Mouse (Mus musculus): Measurements from ENCODE around the gene Dcxr.
"Not testable (repeated sequence)": the region's sequence is repeated elsewhere in the genome, so short reads cannot be mapped to it uniquely, and the experiment has no call there.

The Dcxr gene

DNA sequence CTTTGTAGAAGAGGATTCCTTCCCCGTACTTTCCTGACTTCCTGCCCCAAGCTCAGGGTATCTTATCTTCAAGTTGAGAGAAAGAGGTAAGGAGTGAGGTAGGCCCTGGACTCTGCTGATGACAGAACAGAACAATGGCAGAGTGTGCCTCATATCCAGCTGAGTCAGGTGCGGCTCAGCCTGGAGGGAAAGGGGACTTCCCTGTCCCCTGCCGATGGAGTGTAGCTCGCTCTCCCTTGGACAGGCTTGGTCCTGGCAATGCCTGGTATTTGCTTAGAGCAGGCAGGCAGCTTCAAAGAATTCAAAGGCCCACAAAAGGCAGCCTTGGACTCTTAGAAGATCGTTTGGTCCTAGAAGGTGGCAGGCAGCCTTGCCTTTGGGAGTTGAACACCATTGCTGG lies 21.0 kb downstream of the Dcxr start:
- DNase-seq = no peak

DNA sequence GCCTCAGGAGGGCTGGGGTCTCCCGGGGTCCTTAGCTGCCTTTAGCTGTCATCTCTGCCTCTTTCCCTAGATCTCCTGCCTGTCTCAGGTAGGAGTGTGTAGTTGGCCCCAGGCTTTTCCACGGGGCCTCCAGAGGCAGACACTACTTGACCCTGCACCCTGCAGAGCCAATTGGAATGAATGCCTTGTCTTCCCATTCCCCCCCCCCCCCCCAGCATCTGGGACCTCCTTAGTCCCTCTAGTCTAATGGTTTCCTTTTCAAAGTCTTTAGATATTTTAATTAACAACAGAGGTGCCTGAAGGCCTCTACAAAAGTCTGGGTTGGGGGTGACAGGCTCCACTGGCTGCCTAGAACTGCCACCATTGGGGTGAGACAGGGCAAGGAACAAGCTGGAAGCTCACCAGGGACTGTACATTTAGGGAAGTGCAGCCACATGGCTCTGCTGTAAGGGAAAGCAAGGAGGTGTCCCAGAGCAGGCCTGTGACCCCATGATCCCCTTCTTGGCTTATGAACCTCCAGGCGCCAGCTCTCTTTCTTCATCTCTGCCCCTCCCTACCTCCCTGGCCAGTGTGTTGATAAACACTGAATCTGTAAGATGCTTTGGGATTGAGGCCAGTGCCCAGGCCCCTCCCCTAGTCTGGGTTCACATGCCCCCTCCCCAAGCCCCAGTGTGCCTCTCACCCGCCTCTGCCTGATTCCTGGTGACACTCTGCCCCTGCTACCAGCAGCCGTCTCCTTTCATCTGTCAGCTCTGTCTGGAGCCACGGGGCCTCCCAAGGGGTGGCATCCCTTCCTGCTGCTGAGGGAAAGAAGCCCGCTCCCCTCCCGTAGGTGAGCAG lies 22.4 kb downstream of the Dcxr start:
- DNase-seq = no peak

DNA sequence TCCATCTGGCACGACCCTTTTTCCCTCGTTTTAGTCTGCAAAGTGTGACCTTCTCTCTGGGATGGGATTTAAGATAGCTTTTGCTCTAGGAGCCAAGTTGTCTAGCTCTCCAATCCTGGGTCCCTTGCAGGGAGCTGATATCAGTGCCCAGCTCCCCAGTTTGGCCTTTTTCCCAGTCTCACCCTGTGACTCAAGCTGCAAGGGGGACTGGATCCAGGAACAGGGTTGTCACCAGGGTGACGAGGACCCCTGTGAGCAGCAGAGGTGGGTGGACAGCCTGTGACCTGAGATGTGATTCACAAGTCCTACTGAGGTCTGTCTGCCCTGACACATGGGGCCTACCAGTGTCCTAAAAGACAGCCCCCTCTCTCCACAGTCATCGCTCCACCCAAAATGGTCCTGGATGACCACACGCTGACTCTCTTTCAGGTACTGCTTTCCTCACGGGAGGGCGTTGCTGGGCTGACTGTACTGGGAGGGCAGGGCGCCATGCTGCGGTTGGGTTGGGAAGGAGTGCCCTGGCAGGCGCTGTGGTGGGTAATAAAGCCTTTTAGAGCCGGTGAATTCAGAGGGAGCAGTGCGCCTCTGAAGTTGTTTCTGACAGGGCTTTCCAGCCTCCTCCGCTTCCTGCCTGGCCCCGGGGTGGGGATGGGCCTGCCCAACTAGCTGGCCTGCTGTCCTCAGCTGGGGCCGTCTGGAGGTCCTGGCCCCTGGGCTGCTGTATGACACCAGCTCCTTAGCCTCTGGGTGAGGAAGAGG lies 23.2 kb downstream of the Dcxr start:
- DNase-seq = no peak

DNA sequence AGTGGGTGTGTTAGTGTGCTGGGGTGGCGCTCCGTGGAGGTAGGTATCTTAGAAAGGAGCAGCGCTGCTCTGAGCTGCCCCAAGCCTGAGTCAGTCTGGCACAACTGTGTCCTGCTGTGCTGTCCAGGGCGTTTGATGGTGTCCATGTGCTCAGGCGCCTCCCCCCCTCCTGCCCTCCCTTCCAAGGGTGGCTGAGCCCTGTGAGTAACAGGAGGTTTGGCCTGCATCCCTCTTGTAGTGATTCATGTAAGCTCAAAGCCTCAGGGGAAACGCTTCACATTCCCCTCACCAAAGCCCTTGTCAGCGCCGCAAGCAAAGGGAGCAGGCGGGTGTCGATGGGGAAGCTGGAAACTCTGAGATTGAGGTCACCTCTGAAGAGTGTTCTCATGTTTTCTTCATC lies 29.3 kb downstream of the Dcxr start:
- no peak for DNase-seq

DNA sequence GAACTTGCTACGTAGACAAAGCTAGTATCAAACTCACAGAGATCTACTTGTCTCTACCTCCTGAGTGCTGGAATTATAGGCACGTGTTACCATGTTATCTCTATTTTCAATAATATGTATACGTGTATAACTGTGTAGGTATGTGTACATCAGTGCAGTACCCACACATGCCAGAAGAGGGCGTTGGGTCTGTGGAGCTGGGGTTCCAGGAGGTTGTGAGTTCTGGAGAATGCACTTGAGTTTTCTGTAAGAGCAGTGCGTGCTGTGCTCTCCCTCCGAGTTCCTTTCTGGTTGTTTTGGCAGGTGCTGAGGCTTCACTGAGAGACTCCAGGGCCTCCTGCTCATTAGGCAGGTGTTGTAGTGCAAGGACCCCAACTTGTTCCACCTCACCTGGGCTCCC lies 30.5 kb downstream of the Dcxr start:
- no peak for DNase-seq

DNA sequence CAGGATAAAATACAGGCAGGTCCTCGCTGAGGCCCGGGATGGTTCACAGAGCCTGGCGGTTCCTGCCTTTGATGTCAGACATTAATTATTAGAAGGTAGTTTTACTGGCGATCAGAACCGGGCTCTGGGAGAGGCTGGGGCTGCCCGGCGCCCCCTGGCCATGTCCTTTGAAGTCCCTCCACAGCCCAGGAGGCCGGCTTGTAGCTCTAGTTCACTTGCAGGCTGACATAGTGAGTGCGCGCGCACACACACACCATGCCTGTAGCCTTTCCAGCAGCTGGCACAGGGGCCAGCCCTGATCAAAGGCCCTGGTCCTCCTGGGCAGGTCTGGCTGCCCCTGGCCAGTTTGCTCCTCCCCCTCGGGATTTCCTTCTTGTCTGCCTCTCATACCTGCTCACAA lies 31.4 kb downstream of the Dcxr start:
- DNase-seq = no peak

DNA sequence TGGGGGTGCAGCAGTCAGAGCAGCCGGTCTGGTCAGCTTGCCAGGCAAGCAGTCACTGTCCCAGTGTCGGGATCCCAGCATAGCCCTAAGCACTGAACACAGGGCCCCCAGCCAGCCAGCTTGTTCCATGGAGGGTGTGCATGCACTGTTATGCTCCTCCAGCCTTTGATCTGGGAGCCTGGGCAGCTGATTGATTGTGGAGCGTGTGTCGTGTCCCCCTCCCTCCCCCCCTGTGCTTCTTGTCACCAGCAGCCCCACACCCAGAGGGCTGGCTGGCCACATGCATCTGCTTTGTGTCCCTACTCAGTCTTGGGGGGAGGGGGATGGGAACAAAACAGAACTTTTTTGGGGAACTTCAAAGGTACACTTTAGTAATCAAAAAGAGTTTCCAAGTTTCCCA lies 31.9 kb downstream of the Dcxr start:
- no peak for DNase-seq

DNA sequence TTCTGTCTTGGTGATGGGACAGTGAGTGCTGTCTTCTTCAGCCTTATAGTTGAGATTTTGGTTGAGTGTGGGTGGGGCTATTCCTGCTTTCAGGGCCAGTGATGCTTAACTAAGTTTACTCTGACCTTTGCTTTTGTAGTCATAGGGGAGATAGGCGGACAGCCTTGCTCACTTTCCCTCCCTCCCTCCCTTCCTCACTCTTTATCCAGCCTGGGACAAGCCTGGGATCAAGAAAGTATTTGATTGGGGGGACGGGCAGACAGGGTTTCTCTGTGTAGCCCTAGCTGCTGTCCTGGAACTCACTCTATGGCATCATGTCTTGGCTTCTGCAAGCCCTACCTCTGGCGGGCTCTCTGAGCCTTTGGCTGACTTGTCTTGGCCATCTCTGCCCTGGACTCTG lies 33.6 kb downstream of the Dcxr start:
- no peak for DNase-seq

DNA sequence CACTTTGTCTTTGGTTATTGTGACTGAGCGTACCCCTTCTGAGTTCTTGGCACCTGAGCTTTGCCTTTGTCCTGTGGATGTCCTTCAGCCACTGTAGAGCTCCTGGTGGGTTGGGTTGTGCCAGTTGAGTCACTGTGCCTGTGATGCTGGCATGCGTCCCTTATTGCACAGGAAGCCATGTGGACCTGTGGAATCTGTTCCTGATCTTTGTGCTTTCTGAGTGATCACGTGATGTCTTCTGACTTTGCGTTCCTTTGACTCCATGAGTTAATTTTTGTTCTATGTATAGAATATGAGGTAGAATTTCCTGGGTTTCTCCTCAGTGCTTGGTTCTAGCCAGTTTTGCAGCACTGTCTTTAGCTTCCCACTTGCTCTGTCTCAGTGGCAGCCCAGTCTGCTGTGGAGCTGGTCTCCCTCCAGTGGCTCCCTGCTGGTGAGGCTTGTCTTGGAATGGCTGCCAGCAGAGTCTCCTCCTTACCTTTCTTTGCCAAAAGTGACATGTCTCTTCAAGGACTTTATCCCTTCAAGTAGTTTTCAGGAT lies 34.5 kb downstream of the Dcxr start:
- DNase-seq = peak; percentile 39

DNA sequence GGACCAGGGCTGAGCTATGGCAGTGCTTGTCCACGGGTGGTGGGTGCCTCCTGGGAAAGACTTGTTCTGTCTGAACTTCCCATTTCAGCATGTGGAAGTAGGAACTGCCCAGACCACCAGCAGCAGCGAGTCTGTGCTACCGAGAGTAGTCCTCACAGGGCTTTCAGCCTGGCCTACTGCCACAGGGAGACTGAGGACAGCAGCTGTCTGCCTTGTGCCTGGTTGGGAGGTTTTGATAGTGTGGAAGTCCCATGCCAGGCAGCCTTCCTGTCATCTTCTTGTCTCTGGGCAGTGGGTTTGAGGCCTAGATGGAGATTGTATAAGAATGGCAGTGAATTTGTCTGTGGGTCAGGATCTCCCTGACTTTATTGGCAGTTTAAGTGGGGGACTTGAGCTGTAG lies 37.7 kb downstream of the Dcxr start:
- no peak for DNase-seq

DNA sequence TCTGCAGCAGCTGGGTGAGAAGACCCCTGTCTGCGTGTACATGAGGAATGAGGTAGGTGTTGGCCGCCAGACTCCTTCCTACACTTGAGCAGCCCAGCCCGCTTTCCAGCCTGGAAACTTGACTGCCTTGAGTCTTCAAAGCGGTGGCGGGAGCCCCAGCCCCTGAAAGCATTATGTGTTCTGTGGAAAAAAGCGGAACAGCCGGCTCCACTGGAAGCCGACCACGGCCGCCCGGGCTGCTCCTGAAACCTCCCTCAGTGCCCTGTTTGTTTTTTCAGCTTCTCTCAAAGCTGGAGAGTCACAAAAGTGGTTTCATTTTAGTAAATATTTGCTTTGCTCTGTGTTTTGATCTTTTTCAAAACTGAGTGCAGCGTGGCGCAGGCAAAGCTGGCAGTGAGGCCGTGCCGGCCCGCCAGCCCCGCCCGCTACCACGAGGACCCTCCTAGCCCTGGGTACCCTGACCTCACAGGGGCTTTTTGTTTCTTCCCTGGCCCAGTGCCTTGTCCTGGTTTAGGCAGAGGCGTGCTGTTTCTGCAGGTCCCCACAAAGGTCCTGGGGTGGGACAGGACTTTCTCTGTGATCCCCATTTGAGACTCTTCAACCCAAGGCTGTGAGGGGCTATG lies 40.3 kb downstream of the Dcxr start:
- DNase-seq = no peak

DNA sequence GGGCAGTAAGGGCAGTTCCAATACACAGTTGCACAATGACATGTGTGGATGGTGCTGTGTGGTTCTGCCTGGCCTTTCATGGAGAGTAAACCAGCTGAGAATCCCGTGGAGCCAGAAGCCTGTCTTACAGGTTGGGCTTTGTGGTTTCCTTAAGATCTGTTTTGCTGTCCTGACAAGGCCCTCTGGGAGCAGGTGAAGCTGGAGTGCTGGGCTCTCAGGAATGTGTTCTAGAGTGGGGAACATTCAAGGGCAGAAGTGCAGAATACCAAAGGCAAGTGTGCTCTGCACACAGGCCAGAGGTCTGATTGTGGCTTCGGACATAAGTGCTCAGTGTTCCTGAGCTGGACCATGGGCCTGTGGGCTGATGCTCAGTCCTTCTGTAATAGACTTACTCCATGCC lies 42.4 kb downstream of the Dcxr start:
- no peak for DNase-seq

DNA sequence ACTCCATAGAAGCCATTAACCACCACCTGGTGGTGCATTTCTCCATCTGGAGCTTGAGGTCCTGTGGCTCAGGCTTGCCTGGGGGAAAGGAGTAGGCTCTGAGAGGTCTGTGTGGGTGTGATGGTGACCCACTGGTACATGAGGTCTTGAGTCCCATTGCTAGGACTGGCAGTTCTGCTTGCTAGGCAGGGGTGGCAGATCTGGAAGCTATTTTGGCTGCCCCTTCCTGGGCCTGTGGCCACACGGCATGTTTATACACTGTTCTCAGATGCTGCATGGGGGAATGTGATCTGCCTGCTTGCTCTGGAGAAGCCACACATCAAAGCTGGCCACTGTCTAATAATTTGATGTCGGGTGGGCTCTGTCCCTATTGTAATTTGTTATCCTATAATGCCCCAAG lies 43.0 kb downstream of the Dcxr start:
- no peak for DNase-seq

DNA sequence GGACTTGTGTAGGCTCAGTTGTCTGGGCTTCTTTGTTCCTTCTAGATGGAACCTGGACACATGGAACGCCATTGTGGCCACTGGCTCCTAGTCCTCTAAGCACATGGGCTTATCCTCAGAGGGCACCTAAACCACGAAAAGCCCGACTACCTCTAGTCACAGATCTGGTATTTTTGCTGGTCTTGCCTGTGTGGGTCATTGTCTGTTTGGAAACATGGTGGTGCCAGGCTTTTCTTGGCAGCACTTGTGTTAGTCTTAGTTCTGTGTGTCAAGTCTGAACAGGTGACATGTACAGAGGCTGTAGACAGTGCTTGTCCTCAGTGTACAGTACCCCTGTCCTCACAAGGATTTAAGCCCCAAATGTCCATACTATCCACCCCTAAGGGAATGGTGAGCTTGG lies 43.5 kb downstream of the Dcxr start:
- DNase-seq = no peak

DNA sequence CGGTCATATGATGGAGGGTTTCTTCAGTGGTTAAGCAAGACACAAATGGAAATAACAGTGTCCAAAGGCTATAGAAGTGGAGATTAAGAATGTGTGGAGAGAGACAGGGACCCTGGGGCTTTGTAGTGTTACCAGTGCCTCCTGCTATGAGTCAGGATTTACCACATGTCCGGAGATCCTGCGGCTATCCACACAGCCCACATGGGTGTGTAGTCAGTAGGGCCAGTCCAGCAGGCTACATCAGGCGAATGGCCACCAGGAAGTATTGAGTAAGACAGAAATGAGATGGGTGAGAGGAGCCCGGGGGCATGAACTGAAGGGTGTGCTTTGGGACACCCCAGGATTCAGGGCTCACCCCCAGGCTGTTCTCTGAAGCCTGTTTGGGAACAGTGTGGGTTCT lies 44.4 kb downstream of the Dcxr start:
- DNase-seq = no peak

DNA sequence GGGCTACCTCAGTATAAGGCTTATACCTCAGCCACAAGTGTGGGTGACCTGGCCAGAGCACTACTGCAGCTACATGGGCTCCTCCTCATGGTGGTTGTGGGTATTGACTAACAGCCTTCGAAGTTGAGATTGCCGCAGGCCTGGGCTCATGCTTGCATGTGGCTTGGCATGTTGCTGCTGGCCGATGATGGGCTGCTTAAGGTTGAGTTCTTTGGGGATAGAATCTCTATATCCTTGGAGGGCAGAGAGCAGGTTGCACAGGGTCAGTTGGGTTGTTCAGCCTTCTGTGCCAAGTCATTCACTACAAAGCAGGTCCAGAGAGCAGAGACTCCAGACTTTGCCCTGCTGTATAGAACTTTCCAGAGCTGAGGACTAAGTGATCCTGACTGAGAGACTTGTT lies 47.2 kb downstream of the Dcxr start:
- DNase-seq = no peak

DNA sequence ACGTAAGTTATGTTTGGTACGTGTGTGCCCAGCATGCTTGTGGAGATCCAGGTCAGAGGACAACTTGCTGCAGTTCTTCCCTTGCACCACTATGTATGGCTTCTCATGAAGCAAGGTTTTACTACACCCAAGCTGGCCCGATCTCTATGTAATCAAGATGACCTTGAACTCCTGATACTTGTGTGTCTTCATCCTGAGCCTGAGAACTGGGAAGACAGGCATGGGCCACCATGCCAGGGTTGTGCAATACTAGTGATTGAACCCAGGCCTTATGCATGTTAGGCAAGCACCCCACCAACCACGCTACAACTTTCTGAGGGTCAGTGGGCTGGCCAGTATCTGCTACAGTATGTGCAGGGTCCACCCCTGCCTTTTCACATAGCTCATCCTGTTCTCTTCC lies 50.1 kb downstream of the Dcxr start:
- DNase-seq = no peak

DNA sequence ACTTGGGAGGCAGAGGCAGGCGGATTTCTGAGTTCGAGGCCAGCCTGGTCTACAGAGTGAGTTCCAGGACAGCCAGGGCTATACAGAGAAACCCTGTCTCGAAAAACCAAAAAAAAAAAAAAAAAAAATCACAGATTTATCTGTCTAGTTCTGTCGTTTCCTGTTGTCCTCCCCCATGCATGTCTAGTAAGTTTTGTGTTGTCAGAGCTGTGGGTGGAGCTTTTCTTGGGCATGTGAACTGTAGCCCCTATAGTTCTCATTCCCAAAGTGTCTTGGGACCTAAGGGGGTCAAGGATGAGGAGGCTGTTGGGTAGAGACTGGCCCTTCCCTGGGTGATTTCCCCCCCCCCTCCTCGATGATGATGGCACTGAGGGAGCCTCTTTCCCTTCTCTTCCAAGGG lies 51.2 kb downstream of the Dcxr start:
- not testable (repeated sequence) for DNase-seq

Data from right cerebral cortex, adult 18-20 months (tissue).